Mouse (Mus musculus) intestine, postnatal 0 days (tissue): Measurements from ENCODE around the gene Igf2bp3. TPM values are rescaled to one million over a fixed set of nuclear protein-coding genes. Genes with fewer than 3 reads are reported as not detected.

ENCODE experiments used
- ATAC-seq: fragments of 200-750 bp; cut with Nextera tagmentation; 2 replicates; pipeline ENCODE4 v1.8.0; 2017; ENCODE audit warnings: mild to moderate bottlenecking, moderate TSS enrichment, moderate library complexity
- H3K27ac ChIP-seq: fragments of 300-500 bp; sonication (generic); 2 replicates; pipeline ENCODE4 v1.5.1; 2014; ENCODE audit warnings: mild to moderate bottlenecking, low read depth, low read length, moderate library complexity
- H3K27me3 ChIP-seq: fragments of 300-500 bp; sonication (generic); replicated peaks from 2 replicates; pipeline ENCODE4 v1.6.1; 2014; ENCODE audit warnings: low read length, mixed read lengths; ENCODE audit not compliant: control insufficient read depth, insufficient read depth
- H3K36me3 ChIP-seq: fragments of 300-500 bp; sonication (generic); 2 replicates; pipeline ENCODE4 v1.6.1; 2014; ENCODE audit warnings: mild to moderate bottlenecking, moderate library complexity; ENCODE audit not compliant: control insufficient read depth, insufficient read depth
- H3K4me1 ChIP-seq: fragments of 300-500 bp; sonication (generic); replicated peaks from 2 replicates; pipeline ENCODE4 v1.6.1; 2014; ENCODE audit warnings: antibody characterized with exemption, low read length, mixed read lengths; ENCODE audit not compliant: control insufficient read depth, insufficient read depth
- H3K4me2 ChIP-seq: fragments of 300-500 bp; sonication (generic); replicated peaks from 2 replicates; pipeline ENCODE4 v1.6.1; 2014; ENCODE audit warnings: low read depth, mild to moderate bottlenecking, moderate library complexity
- H3K4me3 ChIP-seq: fragments of 300-500 bp; sonication (generic); 2 replicates; pipeline ENCODE4 v1.5.1; 2014; ENCODE audit warnings: low read depth, low read length
- H3K9ac ChIP-seq: fragments of 300-500 bp; sonication (generic); 2 replicates; pipeline ENCODE4 v1.6.1; 2014; ENCODE audit warnings: mild to moderate bottlenecking, low read depth, low read length
- H3K9me3 ChIP-seq: fragments of 300-500 bp; sonication (generic); 2 replicates; pipeline ENCODE4 v1.6.1; 2016; ENCODE audit warnings: mixed run types; ENCODE audit not compliant: control insufficient read depth
- CTCF ChIP-seq: sonication (generic); IDR thresholded peaks from 2 replicates; pipeline ENCODE4 v1.5.1; 2016; ENCODE audit warnings: low read depth, mild to moderate bottlenecking, control low read depth, antibody characterized with exemption, moderate library complexity
- WGBS: fragments of 180-500 bp; shearing (Covaris S2); extraction: QIAGEN DNeasy Blood & Tissue Kit; methylation state at CpG from one replicate; pipeline ENCODE4 v1.1.7; 2014; 5-methylcytosine and 5-hydroxymethylcytosine counted together
- polyA plus RNA-seq: library from polyadenylated mRNA; unstranded; fragments of >200 nt; fragmentation: Nextera tagmentation; extraction: Ambion mirVana; gene quantifications from 2 replicates; pipeline ENCODE4 v1.2.1, GENCODE M21; 2015

The Igf2bp3 gene
- polyA plus RNA-seq, 1 experiment from 2014 or later, result 54.7 TPM

DNA sequence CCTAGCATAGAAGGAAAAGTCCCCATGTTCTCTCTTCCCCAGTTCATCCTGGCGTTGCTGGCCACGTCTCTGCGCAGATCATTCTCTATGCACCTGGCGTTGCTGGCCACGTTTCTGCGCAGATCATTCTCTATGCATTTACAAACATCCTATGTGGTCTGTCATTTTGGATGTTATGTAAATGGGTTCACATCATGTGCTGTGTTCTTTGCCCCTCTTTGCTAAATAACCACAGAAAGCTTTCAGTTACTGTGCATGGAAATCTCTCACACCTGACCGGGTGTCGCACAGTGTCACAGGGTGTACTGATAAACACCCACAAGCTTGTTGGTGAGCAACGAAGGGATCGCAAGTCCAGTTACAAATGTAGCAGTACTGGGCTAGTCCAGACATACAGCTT is 166.4 kb downstream of the Igf2bp3 start:
- Histone ChIP-seq H3K4me3 (no peak overlapping the region), H3K4me1 (no peaks in the 10 kb centered on the region), H3K4me2 (no peak overlapping the region), H3K9ac (no peak overlapping the region), H3K27me3 (no peaks in the 10 kb centered on the region), H3K36me3 (no peaks in the 10 kb centered on the region), H3K27ac (no peak overlapping the region), H3K9me3 (no peaks in the 10 kb centered on the region)
- WGBS, result 84% methylated on average over 10 of the region's 10 CpGs
- no peak for TF ChIP-seq CTCF
- no peak for ATAC-seq

DNA sequence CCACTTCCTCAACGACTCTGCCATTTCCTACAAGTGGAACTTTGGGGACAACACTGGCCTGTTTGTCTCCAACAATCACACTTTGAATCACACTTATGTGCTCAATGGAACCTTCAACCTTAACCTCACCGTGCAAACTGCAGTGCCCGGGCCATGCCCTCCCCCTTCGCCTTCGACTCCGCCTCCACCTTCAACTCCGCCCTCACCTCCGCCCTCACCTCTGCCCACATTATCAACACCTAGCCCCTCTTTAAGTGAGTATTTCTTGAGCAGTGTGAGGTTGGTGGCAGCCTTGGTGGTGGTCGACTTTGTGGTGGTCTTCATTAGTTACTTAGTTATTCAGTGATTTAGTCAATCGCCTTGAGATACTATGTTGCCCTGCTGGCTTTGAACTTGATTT is 166.9 kb downstream of the Igf2bp3 start:
- H3K27ac ChIP-seq, result no peak overlapping the region
- H3K4me3 ChIP-seq, result no peak overlapping the region
- no peak overlapping the region for H3K9ac ChIP-seq
- ATAC-seq, result no peak
- H3K9me3 ChIP-seq, result no peaks in the 10 kb centered on the region
- WGBS, result 60% methylated on average over 10 of the region's 10 CpGs
- H3K27me3 ChIP-seq, result no peaks in the 10 kb centered on the region
- no peak overlapping the region for H3K4me2 ChIP-seq
- no peaks in the 10 kb centered on the region for H3K36me3 ChIP-seq
- no peaks in the 10 kb centered on the region for H3K4me1 ChIP-seq
- no peak for TF ChIP-seq CTCF

DNA sequence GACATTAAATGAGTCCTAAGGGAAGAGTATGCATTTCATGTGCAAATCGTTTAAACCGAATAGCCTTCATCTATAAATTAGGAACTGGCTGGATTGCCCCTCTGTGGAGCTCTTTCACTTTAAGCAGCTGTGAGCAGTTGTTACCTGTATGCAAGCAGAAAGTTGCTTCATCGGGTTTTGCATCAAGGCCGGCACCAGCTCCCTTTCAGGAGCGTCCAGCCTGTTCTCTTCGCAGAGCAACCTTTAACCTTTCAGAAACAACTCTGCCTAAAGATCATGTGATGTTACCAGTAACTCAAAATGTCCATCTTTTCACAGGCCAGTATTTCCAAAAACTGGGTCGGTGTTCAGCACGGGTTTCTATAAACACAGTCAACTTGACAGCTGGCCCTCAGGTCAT is 167.8 kb downstream of the Igf2bp3 start:
- H3K4me1 ChIP-seq, result no peaks in the 10 kb centered on the region
- H3K36me3 ChIP-seq, result no peaks in the 10 kb centered on the region
- no peak for TF ChIP-seq CTCF
- WGBS, result 64% methylated on average over 8 of the region's 8 CpGs
- no peak for ATAC-seq
- H3K9ac ChIP-seq, result no peak overlapping the region
- H3K27ac ChIP-seq, result no peak overlapping the region
- H3K9me3 ChIP-seq, result no peaks in the 10 kb centered on the region
- no peak overlapping the region for H3K4me2 ChIP-seq
- H3K4me3 ChIP-seq, result no peak overlapping the region
- H3K27me3 ChIP-seq, result no peaks in the 10 kb centered on the region

DNA sequence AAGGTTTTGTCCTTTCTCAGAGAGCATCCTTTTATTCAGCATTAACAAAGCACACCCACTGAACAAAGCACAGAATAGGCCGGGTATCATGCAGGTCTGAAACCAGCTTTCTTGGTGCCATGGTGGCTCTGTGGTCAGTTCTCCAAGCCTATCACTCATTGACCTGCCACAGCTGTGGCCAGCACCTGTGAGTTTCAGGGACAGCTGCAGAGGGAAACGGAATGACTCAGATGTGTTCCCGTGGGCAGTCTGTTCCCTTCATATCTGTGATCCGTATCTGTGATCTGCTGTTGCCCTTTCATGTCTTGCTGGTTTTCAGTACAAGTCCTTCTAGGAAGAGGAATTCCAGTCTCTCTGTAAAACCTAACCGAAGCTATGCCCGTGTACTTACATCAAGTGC is 168.3 kb downstream of the Igf2bp3 start:
- no peaks in the 10 kb centered on the region for H3K9me3 ChIP-seq
- ATAC-seq, result no peak
- no peaks in the 10 kb centered on the region for H3K4me1 ChIP-seq
- 72% methylated on average over 6 of the region's 6 CpGs for WGBS
- no peak overlapping the region for H3K4me3 ChIP-seq
- no peak for TF ChIP-seq CTCF
- no peak overlapping the region for H3K4me2 ChIP-seq
- no peaks in the 10 kb centered on the region for H3K27me3 ChIP-seq
- no peaks in the 10 kb centered on the region for H3K36me3 ChIP-seq
- no peak overlapping the region for H3K9ac ChIP-seq
- no peak overlapping the region for H3K27ac ChIP-seq

DNA sequence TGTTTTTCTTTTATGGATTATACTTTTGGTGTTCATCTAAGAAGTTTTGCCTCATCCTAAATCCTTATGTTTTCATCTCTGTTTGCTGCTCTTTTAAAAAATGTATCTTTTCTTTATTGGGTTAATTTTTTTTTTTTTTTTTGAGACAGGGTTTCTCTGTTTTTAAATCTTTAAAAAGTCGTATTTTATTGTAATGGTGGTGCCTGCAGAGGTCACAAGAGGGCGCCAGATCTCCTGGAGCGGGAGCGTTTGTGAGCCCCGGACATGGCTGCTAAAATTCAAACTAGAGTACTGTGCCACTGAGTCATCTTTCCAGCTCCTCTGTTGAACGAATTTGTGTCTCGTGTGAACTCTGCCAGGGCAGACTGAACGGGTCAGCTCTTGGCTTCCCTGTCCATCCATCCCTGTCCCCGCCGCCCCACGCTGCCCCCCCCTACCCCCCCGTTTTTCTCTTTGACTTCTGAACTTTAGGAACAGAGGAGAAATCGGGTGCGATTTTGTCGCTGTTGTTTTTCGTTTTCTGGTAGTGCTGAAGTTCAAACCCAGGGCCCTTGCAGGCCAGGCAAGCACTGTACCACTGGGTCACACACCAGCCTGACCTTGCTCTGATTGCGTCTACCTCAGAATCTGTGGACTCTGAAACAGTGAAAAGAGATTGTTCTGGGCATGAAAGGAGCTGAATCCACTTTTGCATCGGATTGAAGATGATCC is 175.1 kb downstream of the Igf2bp3 start:
- no peak for ATAC-seq
- H3K27me3 ChIP-seq, result no peaks in the 10 kb centered on the region
- H3K9ac ChIP-seq, result no peak overlapping the region
- no peaks in the 10 kb centered on the region for H3K9me3 ChIP-seq
- H3K36me3 ChIP-seq, result no peaks in the 10 kb centered on the region
- H3K4me2 ChIP-seq, result peak overlapping the region; percentile 63
- TF ChIP-seq CTCF, result peak; percentile 78
- H3K27ac ChIP-seq, result no peak overlapping the region
- peak overlapping the region; percentile 34 for H3K4me3 ChIP-seq
- WGBS, result 11% methylated on average over 18 of the region's 18 CpGs
- H3K4me1 ChIP-seq, result no peaks in the 10 kb centered on the region

DNA sequence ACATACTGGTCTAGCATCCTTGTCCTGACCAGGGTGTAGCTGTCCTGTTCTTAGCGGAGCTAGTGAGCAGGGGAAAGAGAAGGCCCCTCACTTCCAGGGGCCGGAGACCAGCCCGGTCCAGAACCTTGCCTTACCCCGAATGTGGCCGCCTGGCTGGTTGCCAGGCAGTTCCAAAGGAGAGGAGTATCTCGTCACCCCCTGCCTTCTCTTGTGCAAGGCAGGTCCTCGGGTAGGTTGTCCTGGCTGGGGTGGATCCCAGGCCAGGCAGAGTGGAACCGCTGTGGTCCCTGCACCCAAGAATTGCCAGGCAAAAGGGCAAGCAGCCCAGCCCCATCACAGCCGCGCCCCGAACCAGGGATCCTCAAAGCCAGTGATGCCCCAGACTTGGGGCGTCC is 177.5 kb downstream of the Igf2bp3 start:
- no peak for ATAC-seq
- no peak overlapping the region for H3K9ac ChIP-seq
- H3K4me3 ChIP-seq, result no peak overlapping the region
- no peaks in the 10 kb centered on the region for H3K27me3 ChIP-seq
- H3K36me3 ChIP-seq, result no peaks in the 10 kb centered on the region
- no peak overlapping the region for H3K27ac ChIP-seq
- no peak overlapping the region for H3K4me2 ChIP-seq
- H3K9me3 ChIP-seq, result no peaks in the 10 kb centered on the region
- TF ChIP-seq CTCF, result no peak
- WGBS, result 53% methylated on average over 12 of the region's 12 CpGs
- no peaks in the 10 kb centered on the region for H3K4me1 ChIP-seq
